Mouse (Mus musculus): Measurements from ENCODE around the gene Wdr60. TPM values are rescaled to one million over a fixed set of nuclear protein-coding genes. Genes with fewer than 3 reads are reported as not detected.

The Wdr60 gene
- polyA plus RNA-seq (2012; rRNA removed) = 2.7 and 2.9 TPM in 2 replicates

- no peaks in the 10 kb centered on the region for H3K36me3 ChIP-seq (ENCODE audit: control insufficient read depth, insufficient read depth, low read length)
- DNase-seq = peak; percentile 93
- H3K4me1 ChIP-seq (replicated peaks; ENCODE audit: control insufficient read depth, insufficient read depth, low read length) = peaks cover 3% of the 10 kb centered on the region
- WGBS = 5% methylated on average over 47 of the region's 47 CpGs
- TF ChIP-seq CTCF (IDR thresholded peaks at IDR 0.05; ENCODE audit: borderline replicate concordance, control insufficient read depth, extremely low read depth, insufficient read depth, low read length, poor library complexity) (no peak), POLR2A (IDR thresholded peaks at IDR 0.05; ENCODE audit: control insufficient read depth, extremely low read depth, insufficient read depth, low read length, poor library complexity) (no peak)
- no peak within 1 kb of the TSS for H3K27ac ChIP-seq (ENCODE audit: control insufficient read depth, insufficient read depth, low read length)
- peak within 1 kb of the TSS; percentile 78 for H3K4me3 ChIP-seq (ENCODE audit: control insufficient read depth, insufficient read depth, low read length)
- H3K27me3 ChIP-seq (ENCODE audit: control insufficient read depth, insufficient read depth, low read length) = no peaks in the 10 kb centered on the region
Observed at GRCm38 (mm10) chr12:116262555-116263341, at the start of gene Wdr60. Gene Wdr60 (minus strand): TSS chr12:116263022.

GRCm38 (mm10) chr12:116308612-116309011, 45.8 kb upstream of the Wdr60 start:
- no peak for DNase-seq
- Histone ChIP-seq H3K36me3 (ENCODE audit: control insufficient read depth, insufficient read depth, low read length) (no peaks in the 10 kb centered on the region), H3K27me3 (ENCODE audit: control insufficient read depth, insufficient read depth, low read length) (no peaks in the 10 kb centered on the region), H3K4me1 (replicated peaks; ENCODE audit: control insufficient read depth, insufficient read depth, low read length) (0 out of 2 replicates have a peak, but pooled peaks cover 2% of the 10 kb centered on the region), H3K27ac (ENCODE audit: control insufficient read depth, insufficient read depth, low read length) (no peak overlapping the region), H3K4me3 (ENCODE audit: control insufficient read depth, insufficient read depth, low read length) (no peak overlapping the region)
- 98% methylated on average over 2 of the region's 2 CpGs for WGBS
- TF ChIP-seq POLR2A (IDR thresholded peaks at IDR 0.05; ENCODE audit: control insufficient read depth, extremely low read depth, insufficient read depth, low read length, poor library complexity) (no peak), CTCF (IDR thresholded peaks at IDR 0.05; ENCODE audit: borderline replicate concordance, control insufficient read depth, extremely low read depth, insufficient read depth, low read length, poor library complexity) (no peak)

GRCm38 (mm10) chr12:116307870-116308269, 45.0 kb upstream of the Wdr60 start:
- H3K27me3 ChIP-seq (ENCODE audit: control insufficient read depth, insufficient read depth, low read length) = no peaks in the 10 kb centered on the region
- 90% methylated on average over 3 of the region's 3 CpGs for WGBS
- H3K4me1 ChIP-seq (replicated peaks; ENCODE audit: control insufficient read depth, insufficient read depth, low read length) = 0 out of 2 replicates have a peak, but pooled peaks cover 2% of the 10 kb centered on the region
- H3K27ac ChIP-seq (ENCODE audit: control insufficient read depth, insufficient read depth, low read length) = no peak overlapping the region
- DNase-seq = no peak
- no peak overlapping the region for H3K4me3 ChIP-seq (ENCODE audit: control insufficient read depth, insufficient read depth, low read length)
- TF ChIP-seq POLR2A (IDR thresholded peaks at IDR 0.05; ENCODE audit: control insufficient read depth, extremely low read depth, insufficient read depth, low read length, poor library complexity) = no peak
- no peaks in the 10 kb centered on the region for H3K36me3 ChIP-seq (ENCODE audit: control insufficient read depth, insufficient read depth, low read length)

- Histone ChIP-seq H3K27me3 (ENCODE audit: control insufficient read depth, insufficient read depth, low read length) (no peaks in the 10 kb centered on the region), H3K4me3 (ENCODE audit: control insufficient read depth, insufficient read depth, low read length) (no peak overlapping the region), H3K27ac (ENCODE audit: control insufficient read depth, insufficient read depth, low read length) (no peak overlapping the region), H3K36me3 (ENCODE audit: control insufficient read depth, insufficient read depth, low read length) (no peaks in the 10 kb centered on the region), H3K4me1 (replicated peaks; ENCODE audit: control insufficient read depth, insufficient read depth, low read length) (0 out of 2 replicates have a peak, but pooled peaks cover 2% of the 10 kb centered on the region)
- 88% methylated on average over 1 of the region's 1 CpGs for WGBS
- DNase-seq = no peak
- no peak for TF ChIP-seq CTCF (IDR thresholded peaks at IDR 0.05; ENCODE audit: borderline replicate concordance, control insufficient read depth, extremely low read depth, insufficient read depth, low read length, poor library complexity)
- TF ChIP-seq POLR2A (IDR thresholded peaks at IDR 0.05; ENCODE audit: control insufficient read depth, extremely low read depth, insufficient read depth, low read length, poor library complexity) = no peak
Observed at GRCm38 (mm10) chr12:116306042-116306441, 43.2 kb upstream of the Wdr60 start.

- no peak overlapping the region for H3K4me3 ChIP-seq (ENCODE audit: control insufficient read depth, insufficient read depth, low read length)
- no peak for TF ChIP-seq CTCF (IDR thresholded peaks at IDR 0.05; ENCODE audit: borderline replicate concordance, control insufficient read depth, extremely low read depth, insufficient read depth, low read length, poor library complexity)
- no peak for TF ChIP-seq POLR2A (IDR thresholded peaks at IDR 0.05; ENCODE audit: control insufficient read depth, extremely low read depth, insufficient read depth, low read length, poor library complexity)
- H3K36me3 ChIP-seq (ENCODE audit: control insufficient read depth, insufficient read depth, low read length) = no peaks in the 10 kb centered on the region
- H3K27me3 ChIP-seq (ENCODE audit: control insufficient read depth, insufficient read depth, low read length) = no peaks in the 10 kb centered on the region
- DNase-seq = no peak
- no peak overlapping the region for H3K27ac ChIP-seq (ENCODE audit: control insufficient read depth, insufficient read depth, low read length)
- 0 out of 2 replicates have a peak, but pooled peaks cover 2% of the 10 kb centered on the region for H3K4me1 ChIP-seq (replicated peaks; ENCODE audit: control insufficient read depth, insufficient read depth, low read length)
Observed at GRCm38 (mm10) chr12:116302181-116302580, 39.4 kb upstream of the Wdr60 start.

DNA sequence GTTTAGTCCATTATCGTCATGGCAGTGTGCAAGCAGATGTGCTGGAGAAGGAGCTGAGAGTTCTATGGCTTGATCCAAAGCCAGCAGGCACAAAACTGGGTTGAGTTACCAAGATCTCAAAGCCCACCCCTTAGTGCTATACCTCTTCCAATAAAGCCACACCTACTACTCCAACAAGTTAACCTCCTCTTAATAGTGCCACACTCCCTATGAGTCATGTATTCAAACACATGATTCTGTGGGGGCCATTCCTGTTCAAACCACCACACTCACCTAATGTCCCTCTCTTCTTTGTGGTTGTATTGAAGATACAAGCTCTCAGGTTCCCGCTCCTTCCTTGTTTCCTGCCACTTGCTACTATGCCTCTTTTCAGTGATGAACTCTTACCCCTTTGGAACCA, 37.1 kb upstream of the Wdr60 start:
- no peak for DNase-seq
- H3K27ac ChIP-seq (ENCODE audit: control insufficient read depth, insufficient read depth, low read length) = no peak overlapping the region
- H3K4me1 ChIP-seq (replicated peaks; ENCODE audit: control insufficient read depth, insufficient read depth, low read length) = no peaks in the 10 kb centered on the region
- H3K36me3 ChIP-seq (ENCODE audit: control insufficient read depth, insufficient read depth, low read length) = no peaks in the 10 kb centered on the region
- WGBS = 80% methylated on average over 2 of the region's 2 CpGs
- H3K4me3 ChIP-seq (ENCODE audit: control insufficient read depth, insufficient read depth, low read length) = no peak overlapping the region
- no peak for TF ChIP-seq CTCF (IDR thresholded peaks at IDR 0.05; ENCODE audit: borderline replicate concordance, control insufficient read depth, extremely low read depth, insufficient read depth, low read length, poor library complexity)
- TF ChIP-seq POLR2A (IDR thresholded peaks at IDR 0.05; ENCODE audit: control insufficient read depth, extremely low read depth, insufficient read depth, low read length, poor library complexity) = no peak
- H3K27me3 ChIP-seq (ENCODE audit: control insufficient read depth, insufficient read depth, low read length) = no peaks in the 10 kb centered on the region
